Mouse (Mus musculus) liver, adult 2 months (tissue): Measurements from ENCODE around the gene Gpc3.

Experiments
- CTCF ChIP-seq: fragments of 200-500 bp; IDR thresholded peaks from 2 replicates; pipeline ENCODE4 v1.5.1; 2011; ENCODE audit warnings: low read depth, low read length, control low read depth
- POLR2A ChIP-seq: fragments of 200-500 bp; IDR thresholded peaks from 2 replicates; pipeline ENCODE4 v1.6.1; 2011; ENCODE audit warnings: low read length, control low read depth; ENCODE audit not compliant: insufficient read depth; ENCODE audit errors: extremely low read depth

DNA sequence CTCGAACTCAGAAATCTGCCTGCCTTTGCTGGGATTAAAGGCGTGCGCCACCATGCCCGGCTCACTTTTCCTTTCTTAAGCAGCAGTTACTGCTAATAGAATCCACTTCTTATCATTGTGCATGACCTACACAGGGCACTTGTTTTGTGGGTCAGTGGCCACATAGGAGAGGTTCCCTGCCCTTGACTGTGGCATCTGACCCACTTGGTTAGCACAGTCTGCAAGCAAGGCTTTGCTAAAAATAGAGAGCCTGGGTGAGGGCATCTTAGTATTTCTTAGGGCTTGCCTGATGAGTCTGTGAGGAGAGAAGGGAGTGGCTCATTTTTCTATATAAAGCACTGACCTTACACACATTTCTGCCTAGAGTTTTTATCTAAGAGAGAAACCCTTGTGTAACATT, 376.3 kb downstream of the Gpc3 start:
- TF ChIP-seq CTCF (no peak), POLR2A (no peak)
